Mouse (Mus musculus) frontal cortex, adult 2 months (tissue): ENCODE data around the gene Urm1. TPM values are rescaled to one million over a fixed set of nuclear protein-coding genes. Genes with fewer than 3 reads are reported as not detected.

Experiments
- polyA plus RNA-seq: library from polyadenylated mRNA; depleted of rRNA; stranded (reverse); fragments of >200 nt; gene quantifications from 2 replicates; pipeline ENCODE4 v1.2.3, GENCODE M21; 2012; rRNA removed

Gene Urm1
- polyA plus RNA-seq, 1 experiment = 68.3 TPM

Other genes with a start within 250 kb of the Urm1 start
- gene Rapgef1, start 200.4 kb upstream of the Urm1 start, polyA plus RNA-seq = 74.6 and 80.1 TPM in 2 replicates
- gene Gm13420, start 68.4 kb upstream of the Urm1 start, polyA plus RNA-seq = 0.32 and 0.38 TPM in 2 replicates
- not detected in 2 replicates for gene Gm13547, start 60.8 kb upstream of the Urm1 start, polyA plus RNA-seq
- gene Coq4, start 32.6 kb upstream of the Urm1 start, polyA plus RNA-seq = 42.3 and 42.7 TPM in 2 replicates
- gene Trub2, start 31.6 kb upstream of the Urm1 start, polyA plus RNA-seq = 37.5 and 40.1 TPM in 2 replicates
- gene Slc27a4, start 17.4 kb upstream of the Urm1 start, polyA plus RNA-seq = 60.2 and 65.3 TPM in 2 replicates
- 15.9 and 16.2 TPM in 2 replicates for gene Cercam, start 49.1 kb downstream of the Urm1 start, polyA plus RNA-seq
- 177 and 198 TPM in 2 replicates for gene Odf2, start 69.1 kb downstream of the Urm1 start, polyA plus RNA-seq
- gene Gle1, start 115.4 kb downstream of the Urm1 start, polyA plus RNA-seq = 50.4 and 60.2 TPM in 2 replicates
- gene Sptan1, start 145.5 kb downstream of the Urm1 start, polyA plus RNA-seq = 610 and 785 TPM in 2 replicates
- gene Wdr34, start 228.8 kb downstream of the Urm1 start, polyA plus RNA-seq = 52.7 and 54.8 TPM in 2 replicates
- 226 and 229 TPM in 2 replicates for gene Set, start 237.3 kb downstream of the Urm1 start, polyA plus RNA-seq